Mouse (Mus musculus) T-helper 1 cell (primary cell): ENCODE results near the gene Tecr.
"Not testable (repeated sequence)": the region's sequence is repeated elsewhere in the genome, so short reads cannot be mapped to it uniquely, and the experiment has no call there.

Experiments used
- in situ Hi-C: fragments of 300-600 bp; cut with MboI, MseI; formaldehyde crosslinking; loops from one replicate; pipeline ENCODE4 v1.15.1; 2025; ENCODE audit warnings: high pct_unique_total_duplicates

Gene Tecr

GRCm38 (mm10) chr8:83584771-83585170 lies 23.0 kb downstream of the Tecr start:
- in situ Hi-C loops, result no loop called here

GRCm38 (mm10) chr8:83583236-83583635 lies 24.5 kb downstream of the Tecr start:
- in situ Hi-C loops, result no loop called here

GRCm38 (mm10) chr8:83582226-83582625 lies 25.5 kb downstream of the Tecr start:
- in situ Hi-C loops, result no loop called here

GRCm38 (mm10) chr8:83580826-83581225 lies 26.9 kb downstream of the Tecr start:
- in situ Hi-C loops, result no loop called here

GRCm38 (mm10) chr8:83579676-83580075 lies 28.1 kb downstream of the Tecr start:
- in situ Hi-C loops, result no loop called here

- in situ Hi-C loops, result no loop called here
These were observed 29.4 kb downstream of the Tecr start for GRCm38 (mm10) chr8:83578131-83579055.

- in situ Hi-C loops, result no loop called here
These were observed 30.4 kb downstream of the Tecr start for GRCm38 (mm10) chr8:83577384-83577791.

- in situ Hi-C loops, result no loop called here
These were observed 30.9 kb downstream of the Tecr start for GRCm38 (mm10) chr8:83576921-83577320.

GRCm38 (mm10) chr8:83576516-83576895 lies 31.3 kb downstream of the Tecr start:
- in situ Hi-C loops, result no loop called here

- in situ Hi-C loops, result no loop called here
These were observed 31.9 kb downstream of the Tecr start for GRCm38 (mm10) chr8:83575561-83576515.

- in situ Hi-C loops, result no loop called here
These were observed 33.0 kb downstream of the Tecr start for GRCm38 (mm10) chr8:83574631-83575315.

GRCm38 (mm10) chr8:83573140-83573875 lies 34.5 kb downstream of the Tecr start:
- in situ Hi-C loops, result no loop called here

- in situ Hi-C loops, result no loop called here
These were observed 35.4 kb downstream of the Tecr start for GRCm38 (mm10) chr8:83572246-83572812.

- in situ Hi-C loops, result no loop called here
These were observed 36.0 kb downstream of the Tecr start for GRCm38 (mm10) chr8:83571791-83572190.

- in situ Hi-C loops, result not testable (repeated sequence)
These were observed 36.8 kb downstream of the Tecr start for GRCm38 (mm10) chr8:83571001-83571340.

- in situ Hi-C loops, result no loop called here
These were observed 37.3 kb downstream of the Tecr start for GRCm38 (mm10) chr8:83570272-83571000.

- in situ Hi-C loops, result no loop called here
These were observed 38.6 kb downstream of the Tecr start for GRCm38 (mm10) chr8:83569165-83569564.

- in situ Hi-C loops, result no loop called here
These were observed 39.0 kb downstream of the Tecr start for GRCm38 (mm10) chr8:83568755-83569154.

GRCm38 (mm10) chr8:83568128-83568527 lies 39.6 kb downstream of the Tecr start:
- in situ Hi-C loops, result no loop called here

GRCm38 (mm10) chr8:83567668-83568067 lies 40.1 kb downstream of the Tecr start:
- in situ Hi-C loops, result no loop called here
